Mouse (Mus musculus) inflammation-experienced regulatory T-cells, adult 6 months (primary cell): ENCODE data around the gene Hoxc13. TPM values are rescaled to one million over a fixed set of nuclear protein-coding genes. Genes with fewer than 3 reads are reported as not detected.

Experiments
- ATAC-seq: one replicate; pipeline ENCODE4 v1.8.0; 2017
- polyA plus RNA-seq, 3 experiments: library from polyadenylated mRNA; unstranded; fragments of 100-300 nt; shearing (Covaris generic); gene quantifications; one replicate each; pipeline ENCODE4 v1.2.1; 2017

Hoxc13 gene
- polyA plus RNA-seq, 3 experiments from 2014 or later = not detected

DNA sequence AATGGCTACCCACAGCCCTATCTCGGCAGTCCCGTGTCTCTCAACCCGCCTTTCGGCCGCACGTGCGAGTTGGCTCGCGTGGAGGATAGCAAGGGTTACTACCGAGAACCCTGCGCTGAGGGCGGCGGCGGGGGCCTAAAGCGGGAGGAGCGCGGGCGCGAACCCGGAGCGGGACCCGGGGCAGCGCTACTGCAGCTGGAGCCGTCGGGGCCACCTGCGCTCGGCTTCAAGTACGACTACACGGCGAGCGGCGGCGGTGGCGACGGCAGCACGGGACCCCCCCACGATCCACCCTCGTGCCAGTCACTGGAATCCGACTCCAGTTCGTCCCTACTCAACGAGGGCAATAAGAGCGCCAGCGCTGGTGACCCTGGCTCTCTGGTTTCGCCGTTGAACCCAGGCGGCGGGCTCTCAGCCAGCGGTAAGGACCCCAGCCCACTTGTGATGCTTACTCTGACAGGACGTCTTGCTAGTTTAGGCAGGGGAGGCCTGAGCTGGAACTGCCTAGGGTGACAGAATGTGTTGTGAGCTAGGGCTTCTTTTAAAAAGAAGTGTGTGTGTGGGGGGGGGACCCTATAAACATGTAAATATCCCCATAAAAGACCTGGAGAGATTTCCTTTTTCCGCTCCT lies 16.2 kb downstream of the Hoxc13 start:
- ATAC-seq = no peak

DNA sequence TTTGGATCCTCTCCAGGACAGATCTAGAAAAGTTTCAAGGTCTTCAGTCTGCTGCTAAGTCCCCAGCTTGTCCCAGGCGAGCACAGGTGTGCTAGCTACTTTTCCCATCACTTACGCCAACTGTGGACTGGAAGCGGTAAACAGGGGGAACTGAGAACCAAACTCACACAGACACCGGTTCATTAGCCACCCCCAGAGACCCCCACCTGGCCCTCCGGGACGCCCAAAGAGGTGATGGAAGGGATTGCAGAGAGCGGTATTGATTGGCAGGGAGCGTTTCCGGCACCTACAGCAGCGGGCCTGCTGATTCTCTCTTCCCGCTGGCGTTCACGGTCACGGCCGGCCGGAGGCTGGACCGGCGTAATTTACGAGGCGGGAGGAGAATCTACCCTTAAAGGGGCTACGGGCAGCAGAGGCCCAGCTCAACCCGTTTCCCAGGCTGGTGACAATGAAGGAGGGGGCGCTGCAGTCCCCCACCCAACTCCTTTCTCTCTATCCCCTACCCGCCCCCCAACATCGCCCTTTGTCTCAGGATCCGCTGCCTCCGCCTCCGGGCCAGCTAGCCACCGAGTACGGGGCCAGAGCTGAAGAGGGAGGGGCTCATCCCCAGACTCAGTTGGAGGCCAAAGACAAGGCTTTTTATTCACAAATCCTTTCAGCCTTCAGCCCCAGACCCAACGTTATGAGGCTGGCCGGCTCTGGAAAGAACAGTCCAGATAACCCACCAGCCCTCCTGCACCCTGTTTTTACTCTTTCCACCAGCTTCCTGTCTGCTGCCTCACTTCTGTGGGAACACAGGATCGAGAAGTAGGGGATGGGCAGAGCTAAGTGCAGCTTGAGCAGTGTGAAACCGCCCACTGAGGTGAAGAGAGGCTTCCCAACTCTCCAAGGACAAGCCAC lies 18.6 kb downstream of the Hoxc13 start:
- no peak for ATAC-seq

DNA sequence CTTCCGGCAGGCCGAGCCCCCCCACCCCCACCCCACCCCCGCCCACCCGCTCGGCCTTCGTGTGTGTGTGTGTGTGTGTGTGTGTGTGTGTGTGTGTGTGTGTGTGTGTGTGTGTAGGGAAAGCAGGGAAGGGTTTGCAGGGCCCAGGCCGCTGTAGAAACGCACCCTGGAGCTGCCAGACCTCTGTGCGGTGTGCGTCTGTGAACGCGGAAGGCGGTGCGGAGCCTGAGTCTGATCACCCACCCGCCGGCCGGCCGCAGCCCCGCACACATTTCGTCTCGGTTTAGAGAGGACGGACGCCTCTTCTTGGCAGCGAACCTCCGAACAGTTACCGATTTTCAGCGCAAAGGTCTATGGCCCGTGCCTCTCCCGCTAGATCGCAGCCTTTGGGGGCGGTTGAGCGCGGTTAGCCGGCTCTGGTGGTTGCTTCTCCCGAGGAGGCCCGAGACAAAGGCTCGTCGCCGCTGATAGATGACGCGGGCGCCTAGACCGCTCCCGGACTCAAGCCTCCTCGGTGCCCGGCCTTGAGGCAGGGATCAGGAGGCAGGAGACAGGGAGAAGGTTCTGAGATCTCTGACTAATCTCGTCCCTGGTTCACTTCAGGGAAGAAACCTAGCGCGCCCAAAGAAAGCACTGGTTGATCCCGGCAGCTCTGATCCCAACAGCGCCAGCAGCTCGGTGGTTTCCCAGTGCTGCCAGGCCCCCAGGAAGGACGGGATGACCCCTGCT lies 22.0 kb downstream of the Hoxc13 start:
- ATAC-seq = no peak

DNA sequence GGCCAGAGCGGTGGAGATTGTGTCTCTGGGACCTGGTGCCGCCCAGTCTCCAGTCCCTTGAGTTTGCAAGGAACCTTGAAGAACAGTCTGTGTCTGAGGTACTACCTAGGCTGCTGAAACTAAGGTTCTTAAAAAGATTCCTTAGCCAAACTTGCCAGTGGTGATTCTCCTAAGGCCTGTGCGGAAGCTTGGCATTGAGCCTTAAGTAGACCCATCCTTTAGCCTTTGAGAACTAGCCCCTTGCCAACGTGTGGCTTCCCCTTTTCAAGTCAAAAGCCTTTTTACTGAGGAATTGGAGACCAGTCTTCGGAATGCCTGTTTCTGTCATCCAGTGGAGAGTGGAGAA lies 22.5 kb downstream of the Hoxc13 start:
- no peak for ATAC-seq

DNA sequence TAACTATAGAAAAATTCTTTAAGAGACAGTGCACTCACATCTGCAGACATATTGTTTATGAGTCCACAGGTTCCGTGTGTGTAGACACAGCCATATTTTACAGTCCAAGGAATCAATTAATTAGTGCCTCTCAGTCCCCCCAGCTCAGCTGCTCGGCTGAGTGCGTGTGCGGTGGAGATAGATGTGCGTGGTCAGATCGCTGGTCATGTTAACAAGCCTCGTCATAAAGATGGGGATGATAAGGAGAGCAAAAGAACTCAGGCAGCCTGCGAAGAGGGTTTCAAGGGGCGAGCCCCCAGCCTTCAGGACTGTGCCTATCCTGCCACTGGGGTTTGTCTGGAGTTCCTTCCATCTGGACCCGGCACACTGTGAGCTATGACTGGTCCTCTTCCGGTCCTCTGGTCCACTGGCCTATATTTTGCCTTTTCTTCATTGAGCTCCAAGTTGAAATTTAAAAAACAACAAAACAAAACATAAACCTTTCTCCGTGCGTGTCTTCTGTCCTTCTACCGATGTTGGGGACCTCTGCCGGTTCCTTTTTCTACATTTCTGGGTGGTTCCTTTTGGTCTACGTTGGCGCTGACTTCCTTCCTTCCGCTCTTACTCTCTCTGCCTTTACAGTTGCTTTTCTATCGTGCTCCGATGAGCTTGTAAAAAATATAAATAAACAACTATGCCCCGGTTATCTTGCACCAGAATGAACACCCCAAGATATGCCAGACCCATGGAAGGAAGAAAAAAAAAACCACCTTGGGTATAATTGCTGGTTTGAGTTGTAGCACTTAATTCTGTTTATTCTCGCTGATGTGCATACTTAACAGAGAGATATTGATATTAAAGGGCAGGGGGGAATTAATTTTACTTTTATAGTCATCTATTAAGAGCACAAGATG lies 24.5 kb downstream of the Hoxc13 start:
- no peak for ATAC-seq

DNA sequence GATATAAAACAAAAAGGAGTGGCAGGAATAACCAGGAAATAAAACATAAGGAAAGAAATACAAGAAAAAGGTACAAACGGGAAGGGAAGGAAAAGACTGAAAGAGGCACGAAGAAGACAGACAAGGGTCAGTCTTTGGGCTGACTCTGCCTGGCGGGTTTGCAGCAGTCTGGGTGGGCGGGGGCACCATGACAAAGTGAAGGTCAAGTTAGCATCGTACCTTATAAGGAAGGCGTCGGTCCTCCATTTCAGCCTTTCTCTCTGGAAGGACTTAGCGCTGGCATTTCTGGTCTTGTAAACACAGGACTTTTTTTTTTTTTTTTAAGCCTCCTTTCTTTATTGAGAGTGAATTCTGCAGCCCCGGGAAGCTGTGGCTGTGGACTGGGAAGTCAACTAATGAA lies 26.4 kb downstream of the Hoxc13 start:
- no peak for ATAC-seq

DNA sequence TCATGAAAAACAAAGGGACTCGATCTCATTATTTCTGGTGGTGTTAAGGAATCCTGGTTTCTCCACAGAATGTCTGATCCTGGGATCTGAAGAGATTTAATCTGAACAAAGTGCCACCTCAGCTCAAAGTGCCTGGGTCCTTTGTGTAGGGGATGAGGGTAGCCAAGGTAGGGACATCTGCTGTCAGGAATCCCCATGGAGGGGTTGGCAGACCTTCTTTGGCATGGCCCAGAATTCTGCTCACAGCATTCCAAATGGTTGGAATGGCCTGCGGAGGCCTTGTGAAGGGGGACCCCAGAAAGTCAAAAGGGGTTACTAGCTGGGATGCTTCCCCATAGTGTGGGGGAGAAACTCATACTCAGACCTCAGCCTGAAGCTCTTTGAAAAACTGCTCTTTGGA lies 27.9 kb downstream of the Hoxc13 start:
- ATAC-seq = no peak

DNA sequence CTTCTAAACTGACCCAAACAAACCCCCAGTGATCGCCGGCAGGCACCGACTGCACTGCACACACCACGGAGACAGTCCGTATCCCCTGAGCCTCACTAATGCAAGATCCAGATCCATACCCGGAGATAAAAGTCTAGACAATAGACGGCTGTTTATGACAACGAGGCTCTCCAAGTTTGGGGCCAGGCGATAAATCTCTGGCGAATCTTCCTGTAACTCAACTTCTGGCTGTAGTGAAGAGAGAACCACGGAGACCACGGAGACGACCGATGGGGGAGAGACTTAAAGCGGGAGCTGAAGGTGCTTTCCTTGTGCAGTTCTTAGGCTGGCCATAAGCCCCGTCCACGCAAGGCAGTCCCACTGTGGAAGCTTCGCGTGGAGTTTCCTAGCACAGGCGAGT lies 28.8 kb downstream of the Hoxc13 start:
- ATAC-seq = no peak

DNA sequence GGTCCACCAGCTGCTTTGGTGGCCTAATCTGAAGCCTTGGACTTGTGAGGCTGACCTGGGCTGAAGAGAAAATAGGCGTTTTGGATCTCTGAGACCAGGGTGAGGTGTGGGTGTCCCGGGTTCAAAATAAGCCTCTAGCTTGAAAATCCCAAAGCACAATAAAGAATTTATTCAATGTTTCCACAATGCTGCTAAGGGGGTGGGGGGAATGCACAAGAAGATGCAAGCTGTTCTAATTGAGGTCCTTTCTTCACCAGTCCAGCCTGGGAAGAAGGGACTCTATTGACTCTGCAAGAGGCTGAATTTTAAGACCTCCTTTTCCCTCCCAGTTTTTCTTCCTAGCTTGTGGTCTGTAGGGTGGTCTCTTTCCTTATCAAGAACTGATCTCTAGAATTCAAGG lies 30.0 kb downstream of the Hoxc13 start:
- no peak for ATAC-seq

DNA sequence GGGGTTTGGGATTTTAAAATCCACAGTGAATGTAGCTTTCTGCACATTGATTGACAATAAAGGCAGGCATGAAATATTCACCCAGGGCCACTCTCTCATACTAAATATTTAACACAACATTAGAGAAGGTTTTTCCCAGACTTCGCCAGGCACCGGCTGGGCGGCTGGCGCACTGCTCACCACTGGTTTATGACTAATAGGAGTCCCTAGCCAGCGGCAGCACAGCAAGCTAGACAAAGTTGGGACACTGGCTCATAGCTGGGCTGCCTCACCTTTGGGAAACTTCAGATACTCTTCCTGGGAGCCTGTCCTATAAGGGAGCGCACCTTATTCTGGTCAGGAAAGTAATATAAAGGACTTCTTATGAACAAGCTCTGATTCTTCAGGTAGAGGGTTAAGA lies 32.7 kb downstream of the Hoxc13 start:
- no peak for ATAC-seq

DNA sequence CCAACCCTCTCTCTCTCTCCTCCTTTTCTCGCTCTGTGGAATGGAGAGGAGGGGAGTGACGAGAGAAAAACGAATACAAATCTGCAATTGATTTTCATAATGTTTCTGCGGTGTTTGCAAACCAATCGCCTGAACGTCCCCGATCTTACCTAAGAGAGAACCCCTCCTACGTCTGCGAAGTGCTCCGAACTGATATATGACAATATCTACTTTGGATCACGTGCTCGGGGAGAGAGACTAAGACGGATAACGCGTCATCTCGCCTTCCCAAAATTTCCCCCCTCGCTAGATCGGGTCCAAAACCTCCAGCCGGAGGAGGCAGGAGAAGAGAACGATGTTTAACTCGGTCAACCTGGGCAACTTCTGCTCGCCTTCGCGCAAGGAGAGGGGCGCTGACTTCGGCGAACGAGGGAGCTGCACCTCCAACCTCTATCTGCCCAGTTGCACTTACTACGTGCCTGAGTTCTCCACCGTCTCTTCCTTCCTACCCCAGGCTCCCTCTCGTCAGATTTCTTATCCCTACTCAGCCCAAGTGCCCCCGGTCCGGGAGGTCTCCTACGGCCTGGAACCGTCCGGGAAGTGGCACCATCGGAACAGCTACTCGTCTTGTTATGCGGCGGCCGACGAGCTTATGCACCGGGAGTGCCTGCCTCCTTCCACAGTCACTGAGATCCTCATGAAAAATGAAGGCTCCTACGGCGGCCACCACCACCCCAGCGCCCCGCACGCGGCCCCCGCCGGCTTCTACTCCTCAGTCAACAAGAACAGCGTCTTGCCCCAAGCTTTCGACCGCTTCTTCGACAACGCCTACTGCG lies 33.5 kb downstream of the Hoxc13 start, which contains the start of gene Hoxc11:
Gene Hoxc11 (plus strand): TSS at position 236 of the 815 bp plus-strand sequence.
- ATAC-seq = no peak

DNA sequence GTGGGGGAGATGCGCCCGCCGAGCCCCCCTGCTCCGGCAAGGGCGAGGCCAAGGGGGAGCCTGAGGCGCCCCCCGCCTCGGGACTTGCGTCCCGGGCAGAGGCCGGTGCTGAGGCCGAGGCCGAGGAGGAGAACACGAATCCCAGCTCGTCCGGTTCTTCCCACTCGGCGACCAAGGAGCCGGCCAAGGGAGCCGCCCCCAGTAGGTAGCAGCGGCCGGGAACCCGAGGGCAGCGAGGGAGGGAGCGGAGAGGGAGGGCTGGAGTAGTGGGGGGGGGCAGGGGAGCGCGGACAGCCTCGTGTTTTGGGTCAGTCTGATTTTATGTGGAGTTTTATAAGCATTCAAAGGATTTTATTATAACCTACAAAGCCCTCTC lies 34.1 kb downstream of the Hoxc13 start:
- no peak for ATAC-seq

DNA sequence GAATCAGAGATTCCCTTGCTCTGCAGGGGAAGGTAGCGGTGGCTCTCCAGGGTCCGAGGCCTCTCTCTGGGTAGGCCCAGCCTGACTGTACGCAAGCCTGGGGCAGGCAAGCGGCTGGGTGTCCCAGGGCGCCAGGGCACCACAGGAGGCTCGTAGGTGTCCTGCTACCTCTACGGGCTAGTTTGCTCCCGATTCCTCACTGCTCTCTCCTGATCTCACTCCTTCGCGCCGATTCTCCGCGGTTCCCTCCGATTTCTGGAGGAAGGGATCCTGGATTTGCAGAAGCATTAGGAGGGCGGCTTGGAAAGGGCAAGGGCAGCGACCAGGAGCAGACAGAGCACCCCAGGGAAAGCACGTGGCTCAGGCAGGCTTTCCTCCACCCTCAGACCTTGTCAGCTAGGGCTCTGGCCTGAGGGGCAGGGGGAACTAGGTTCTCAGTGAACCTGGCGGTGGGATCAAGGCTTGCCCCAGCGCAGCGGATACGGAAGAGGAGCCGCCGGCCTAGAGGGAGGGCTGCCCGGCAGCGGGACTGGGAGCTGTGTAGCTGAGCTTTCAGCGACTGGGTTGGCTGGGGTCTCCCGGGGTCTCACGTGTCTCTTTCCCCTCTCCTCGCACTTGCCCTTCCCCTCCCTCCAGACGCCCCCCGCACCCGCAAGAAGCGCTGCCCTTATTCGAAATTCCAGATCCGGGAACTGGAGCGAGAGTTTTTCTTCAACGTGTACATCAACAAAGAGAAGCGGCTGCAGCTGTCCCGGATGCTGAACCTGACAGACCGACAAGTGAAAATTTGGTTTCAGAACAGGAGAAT lies 35.1 kb downstream of the Hoxc13 start:
- ATAC-seq = no peak

DNA sequence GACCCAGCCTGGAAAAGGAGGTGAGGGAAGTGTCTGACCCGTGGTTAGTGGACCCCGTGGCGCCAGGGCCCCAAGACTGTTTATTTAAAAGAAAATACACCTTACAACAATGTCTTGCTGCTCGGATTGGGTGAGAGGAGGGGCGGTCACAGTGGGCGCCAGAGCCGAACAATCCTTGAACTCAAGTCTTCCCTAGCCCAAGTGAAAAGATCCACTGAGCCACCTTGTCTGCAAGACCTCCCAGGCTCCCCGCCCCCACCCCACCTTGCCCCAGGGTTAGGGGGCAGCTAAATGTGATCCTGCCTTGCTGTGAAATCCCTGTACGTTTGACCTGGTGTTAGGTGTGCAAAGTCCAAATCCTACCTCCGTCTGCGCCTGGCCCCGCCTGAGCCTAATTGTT lies 36.0 kb downstream of the Hoxc13 start:
- ATAC-seq = no peak

DNA sequence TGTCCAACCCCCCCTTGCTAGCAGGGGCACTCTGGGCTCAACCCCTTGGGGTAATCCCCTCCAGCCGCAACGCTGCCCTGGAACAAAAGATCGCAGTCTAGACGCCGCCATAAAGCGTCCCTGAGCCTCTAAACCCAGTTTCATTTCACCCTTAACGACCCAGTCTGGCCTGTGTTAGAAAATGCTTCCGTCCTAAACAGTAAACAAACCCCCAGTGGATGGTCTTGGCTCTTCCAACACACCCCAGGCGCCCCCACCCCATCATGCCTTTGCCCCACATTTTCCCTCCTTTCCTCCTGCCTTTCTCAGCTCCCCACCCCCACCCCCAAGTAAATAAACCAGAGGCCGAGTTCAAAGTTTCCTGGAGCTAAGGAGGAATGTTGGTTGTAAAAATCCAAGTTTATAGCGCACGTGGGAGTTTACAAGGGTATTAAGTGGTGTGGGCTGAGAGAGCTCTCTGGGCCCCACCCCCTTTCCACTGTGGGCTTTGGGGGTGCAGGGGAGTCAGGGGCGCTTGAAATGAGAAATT lies 38.8 kb downstream of the Hoxc13 start:
- ATAC-seq = no peak

DNA sequence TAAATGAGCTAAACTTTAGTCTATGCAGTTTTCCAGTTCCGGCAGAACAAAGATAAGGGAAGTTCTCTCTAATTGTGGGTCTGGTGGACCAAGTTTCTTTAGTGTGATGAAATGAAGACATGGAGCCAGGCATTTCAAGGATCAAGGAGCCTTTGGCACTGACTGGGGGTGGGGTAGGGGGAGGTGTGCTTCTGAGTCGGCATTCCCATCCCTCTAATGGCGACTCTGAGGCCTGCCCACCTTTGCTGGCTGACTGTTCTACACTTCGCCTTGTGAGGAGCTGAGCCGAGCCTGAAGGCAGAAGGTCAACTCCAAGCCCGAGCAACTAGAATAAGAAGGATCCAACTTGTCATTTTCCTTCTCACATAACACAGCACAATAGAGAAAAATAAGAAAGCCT lies 40.8 kb downstream of the Hoxc13 start:
- ATAC-seq = no peak

DNA sequence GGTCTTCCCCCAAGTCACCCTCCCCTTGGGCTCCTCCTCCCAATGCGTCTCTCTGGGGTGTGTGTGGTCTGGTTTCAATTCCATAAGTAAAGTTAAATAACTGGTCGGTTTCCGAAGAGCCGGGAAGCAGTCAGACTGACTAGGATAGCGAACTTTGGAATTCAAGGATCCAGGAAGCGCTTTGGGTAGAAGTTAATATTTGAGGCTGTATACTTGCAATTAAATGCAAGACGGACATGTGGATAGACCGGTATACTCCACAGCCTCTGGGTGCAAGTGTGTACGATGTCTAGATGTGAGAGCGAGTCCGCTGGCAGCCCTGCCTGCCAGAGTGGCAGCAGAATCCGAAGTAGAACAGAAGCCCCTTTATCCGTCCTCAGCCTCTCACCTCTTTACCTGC lies 41.6 kb downstream of the Hoxc13 start:
- no peak for ATAC-seq

DNA sequence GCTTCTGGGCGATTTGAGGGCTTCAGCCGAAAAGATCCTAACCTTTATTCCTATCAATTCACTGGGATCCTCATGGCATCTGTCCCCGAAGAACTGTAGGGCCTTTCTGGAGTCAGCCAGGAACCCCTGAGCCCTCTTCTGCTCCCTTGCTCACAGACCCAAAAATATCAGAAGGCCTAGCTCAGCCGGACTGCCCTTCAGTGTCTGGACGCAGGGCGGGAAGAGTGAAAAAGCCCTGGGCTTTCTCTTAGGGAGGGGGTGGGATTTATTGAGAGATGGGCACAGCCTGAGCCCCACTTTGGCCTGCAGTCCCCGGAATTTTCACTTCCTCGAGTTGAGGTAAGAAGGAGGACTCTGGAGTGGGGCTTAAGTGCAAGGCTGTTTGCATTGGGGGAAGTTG lies 42.4 kb downstream of the Hoxc13 start:
- no peak for ATAC-seq

DNA sequence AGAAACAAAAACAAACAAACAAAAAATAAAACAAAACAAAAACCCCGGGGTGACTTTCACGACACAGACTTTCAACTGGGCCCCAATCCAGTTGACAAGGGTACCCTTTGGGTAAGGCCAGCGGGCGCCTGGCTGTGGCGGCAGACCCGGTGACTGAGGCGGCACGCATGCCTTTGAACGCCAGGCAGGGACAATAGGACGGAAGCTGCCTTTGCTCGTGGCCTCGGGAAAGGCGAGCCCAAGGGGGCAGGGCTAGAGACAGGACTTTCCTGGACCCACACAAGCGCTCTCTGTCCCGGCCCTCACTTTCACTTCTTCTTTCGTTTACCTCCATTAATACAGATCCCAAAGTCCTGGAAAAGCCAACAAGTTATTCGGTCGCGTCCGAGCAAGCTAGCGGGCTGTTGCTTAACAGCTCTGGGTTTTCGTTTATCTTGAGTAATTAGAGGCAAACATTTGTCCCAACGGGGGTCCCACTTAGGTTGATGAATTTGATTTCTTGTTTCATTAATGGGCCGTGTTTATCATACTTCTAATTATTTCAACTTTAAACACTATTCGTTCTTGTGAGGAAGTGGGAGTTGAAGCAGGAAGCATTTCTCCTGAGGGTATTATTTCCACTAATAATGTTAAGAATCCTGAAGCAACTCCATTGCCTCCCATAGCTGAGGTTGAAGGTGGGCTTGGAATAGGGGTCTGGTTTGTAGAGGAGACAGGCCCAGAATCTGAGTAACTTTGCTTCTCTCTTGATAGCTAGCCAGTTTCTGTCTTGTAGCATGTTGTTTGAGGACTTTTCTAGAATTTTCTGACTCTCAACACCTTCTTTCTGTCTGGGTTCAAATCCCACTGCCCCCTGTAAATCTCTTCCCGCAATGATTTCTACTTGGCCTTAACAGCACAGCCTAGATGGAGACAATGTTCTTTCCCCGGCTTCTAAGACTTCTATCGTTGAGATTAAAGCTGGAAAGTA lies 43.1 kb downstream of the Hoxc13 start:
- ATAC-seq = no peak
